Mouse (Mus musculus) right cerebral cortex, postnatal 25 days (tissue): Measurements from ENCODE around the gene Adgrg3.
"Not testable (repeated sequence)": the region's sequence is repeated elsewhere in the genome, so short reads cannot be mapped to it uniquely, and the experiment has no call there.

ENCODE experiments used
- DNase-seq: peaks from one replicate; pipeline ENCODE4 v3.0.0; 2022

The Adgrg3 gene

DNA sequence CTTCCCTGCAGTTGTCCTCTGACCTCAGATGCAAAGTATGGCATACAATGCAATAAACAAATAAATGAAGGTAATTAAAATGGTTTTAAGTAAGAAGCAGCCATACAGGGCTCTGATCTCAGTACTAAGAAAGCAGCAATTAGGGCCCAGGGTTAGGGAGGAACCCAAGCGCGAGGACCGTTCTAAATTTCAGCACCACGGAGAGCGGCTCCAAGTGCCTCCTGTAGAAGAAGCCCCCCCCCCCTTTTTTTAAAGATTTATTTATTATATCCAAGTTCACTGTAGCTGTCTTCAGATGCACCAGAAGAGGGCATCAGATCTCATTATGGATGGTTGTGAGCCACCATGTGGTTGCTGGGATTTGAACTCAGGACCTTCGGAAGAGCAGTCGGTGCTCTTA, 10.9 kb downstream of the Adgrg3 start:
- DNase-seq, result not testable (repeated sequence)

DNA sequence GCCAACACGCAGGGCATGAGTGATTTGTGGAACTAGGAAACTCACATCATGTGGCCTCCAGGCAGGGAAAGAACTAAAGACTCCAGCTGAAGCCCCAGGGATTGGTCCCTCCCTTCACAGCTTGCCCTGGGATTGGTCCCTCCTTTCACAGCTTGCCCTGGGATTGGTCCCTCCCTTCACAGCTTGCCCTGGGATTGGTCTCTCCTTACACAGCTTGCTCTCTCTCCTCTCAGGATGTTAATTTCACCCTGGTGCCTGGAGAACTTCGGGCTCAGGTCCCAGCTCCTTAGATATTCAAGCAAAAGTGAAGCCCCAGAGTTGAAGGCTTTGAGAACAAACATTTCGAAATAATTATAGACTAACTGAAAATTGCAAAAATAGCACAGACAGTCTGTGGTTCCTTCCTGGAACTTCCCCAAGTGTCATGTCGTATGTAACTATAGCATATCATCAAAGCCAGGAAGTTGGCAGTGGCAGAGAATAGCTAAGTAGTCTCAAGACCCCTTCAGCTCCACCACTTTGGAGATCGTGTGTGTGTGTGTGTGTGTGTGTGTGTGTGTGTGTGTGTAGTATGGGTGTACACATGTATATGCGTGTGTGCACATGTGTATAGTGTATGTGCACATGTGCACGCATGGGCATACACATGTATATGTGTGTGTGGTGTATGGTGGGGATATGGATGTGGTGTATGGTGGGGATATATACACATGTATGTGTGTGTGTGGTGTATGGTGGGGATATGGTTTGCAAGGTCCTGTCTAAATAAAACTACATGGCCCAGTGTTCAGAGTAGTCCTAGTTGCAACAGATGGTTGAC, 19.8 kb downstream of the Adgrg3 start:
- DNase-seq, result peak; percentile 17

DNA sequence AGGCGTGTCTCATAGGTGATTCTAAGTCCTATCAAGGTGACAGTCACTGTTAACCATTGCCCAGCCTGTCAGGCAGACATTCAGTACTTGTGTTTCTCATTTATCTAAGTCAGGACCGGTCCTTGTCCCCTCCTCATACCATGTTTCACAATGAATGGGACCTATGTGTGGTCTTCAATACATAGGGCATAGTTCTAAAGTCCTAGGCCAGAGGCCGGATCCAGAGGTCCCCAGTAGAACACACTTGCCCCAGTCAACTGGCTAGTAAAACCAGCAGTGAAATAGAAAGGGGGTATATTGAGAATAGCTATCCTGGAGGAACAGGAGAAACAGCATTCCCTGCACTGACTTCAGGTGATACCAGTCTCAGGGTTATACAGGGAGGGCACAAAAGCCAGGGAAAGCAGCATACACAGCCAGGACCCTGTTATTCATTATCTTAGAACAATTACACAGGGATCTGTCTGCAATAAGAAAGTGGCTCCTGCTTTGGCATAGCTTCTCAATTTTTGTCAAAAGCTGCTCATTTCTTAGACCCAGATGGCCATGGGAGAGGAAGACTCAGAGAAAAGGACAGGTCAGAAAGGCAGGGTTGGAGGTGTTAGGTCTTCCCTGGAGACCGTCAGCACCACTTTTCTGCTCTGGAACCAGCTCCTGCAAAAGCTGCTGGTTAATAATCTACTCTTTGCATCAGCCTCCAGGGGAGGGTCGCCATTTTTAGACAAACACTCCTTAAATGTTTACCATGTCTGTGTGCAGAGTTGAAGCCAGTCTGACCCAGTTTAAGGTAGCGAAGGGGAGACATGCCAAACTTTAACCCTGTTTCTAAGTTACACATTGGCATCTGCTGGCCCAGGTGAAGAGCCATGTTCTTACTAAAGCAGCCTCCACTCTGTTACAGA, 24.6 kb downstream of the Adgrg3 start:
- no peak for DNase-seq

DNA sequence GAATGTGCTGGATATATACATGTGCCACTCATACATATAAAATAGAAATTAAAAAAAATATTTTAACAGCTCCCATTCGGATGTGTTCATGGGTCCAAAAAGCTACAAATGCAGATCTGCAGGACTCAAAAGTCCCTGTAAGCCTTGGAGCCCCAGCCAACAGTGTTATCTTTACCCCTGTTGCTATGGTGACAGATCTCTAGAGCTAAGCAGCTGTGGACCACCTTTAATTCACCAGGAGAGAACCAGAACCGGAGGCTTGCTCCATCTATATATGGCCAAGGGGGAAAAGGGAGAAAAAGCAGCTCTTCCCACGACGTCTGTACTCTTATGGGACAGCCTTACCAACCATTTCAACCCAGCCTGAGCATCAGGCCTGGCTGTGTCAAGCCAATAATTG, 27.3 kb downstream of the Adgrg3 start:
- no peak for DNase-seq

DNA sequence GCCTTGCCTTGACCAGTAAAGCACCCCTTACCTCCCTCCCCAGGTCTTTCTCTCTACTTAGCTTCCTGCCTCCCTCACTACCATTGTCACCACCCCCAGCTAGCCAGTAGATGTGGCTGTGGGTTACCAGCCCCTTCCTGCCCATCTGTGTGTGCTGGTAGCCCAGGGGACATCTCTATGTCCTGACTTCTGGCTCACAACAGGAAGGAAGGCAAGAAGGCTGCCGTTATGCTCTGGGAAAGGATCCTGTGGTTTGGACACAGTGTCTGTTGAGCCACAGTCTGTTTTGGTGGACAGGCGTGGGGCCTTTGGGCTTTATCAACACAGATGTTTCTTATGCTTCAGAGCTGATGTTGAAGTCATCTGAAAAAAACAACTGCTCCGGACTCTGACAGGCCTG, 29.5 kb downstream of the Adgrg3 start:
- no peak for DNase-seq

DNA sequence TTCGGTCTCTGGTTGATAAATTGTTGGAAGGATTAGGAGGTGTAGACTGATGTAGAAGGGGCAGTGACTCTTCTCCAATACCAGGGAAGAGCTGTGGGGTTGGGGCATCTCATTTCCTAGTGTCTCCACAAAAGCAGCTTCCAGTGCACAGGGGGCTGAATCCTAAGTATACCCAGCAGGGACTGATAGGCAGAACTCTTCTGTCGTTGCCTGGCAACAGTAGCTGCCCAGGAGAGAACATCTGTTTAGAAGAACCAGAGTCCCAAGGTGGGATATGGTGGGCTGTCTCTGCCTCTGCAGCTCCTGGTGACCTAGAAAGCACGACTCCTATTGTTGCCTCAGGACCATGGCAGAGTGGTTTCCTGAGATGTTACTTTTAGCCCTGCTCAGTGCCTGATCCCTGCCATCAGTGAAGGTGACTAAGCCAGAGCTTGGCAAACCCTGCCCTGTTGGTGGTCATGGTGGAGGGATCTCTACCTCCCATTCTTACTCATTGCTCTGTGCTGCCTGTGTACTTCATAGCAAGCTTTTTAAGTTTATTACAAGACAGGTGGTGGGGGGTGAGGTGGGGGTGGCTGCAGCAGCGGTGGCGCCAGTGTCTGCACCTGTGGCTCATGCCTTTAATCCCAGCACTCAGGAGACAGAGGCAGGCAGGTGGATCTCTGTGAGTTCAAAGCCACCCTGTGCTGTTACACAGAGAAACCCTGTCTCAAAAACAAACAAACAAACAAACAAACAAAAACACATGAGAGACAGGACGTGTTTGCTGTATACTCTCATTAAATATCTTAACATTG, 30.6 kb downstream of the Adgrg3 start:
- no peak for DNase-seq

DNA sequence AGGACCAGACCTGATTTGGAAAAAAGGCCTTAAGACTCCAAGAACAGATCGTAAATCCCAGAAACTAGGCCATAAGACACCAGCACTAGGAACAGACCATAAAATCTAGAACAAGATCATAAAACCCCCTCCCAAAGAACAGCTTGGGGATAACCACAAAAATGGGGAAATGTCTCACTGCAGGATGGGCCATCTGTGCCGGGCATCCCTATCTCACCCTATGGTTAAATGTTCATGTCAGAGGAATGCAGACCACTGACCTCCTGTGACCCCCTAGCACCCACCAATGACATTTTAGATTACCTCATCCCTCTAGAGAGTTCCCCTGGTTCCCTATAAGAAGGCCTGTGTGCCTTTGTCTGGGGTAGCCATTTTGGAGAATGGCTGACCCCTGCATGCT, 32.1 kb downstream of the Adgrg3 start:
- no peak for DNase-seq

DNA sequence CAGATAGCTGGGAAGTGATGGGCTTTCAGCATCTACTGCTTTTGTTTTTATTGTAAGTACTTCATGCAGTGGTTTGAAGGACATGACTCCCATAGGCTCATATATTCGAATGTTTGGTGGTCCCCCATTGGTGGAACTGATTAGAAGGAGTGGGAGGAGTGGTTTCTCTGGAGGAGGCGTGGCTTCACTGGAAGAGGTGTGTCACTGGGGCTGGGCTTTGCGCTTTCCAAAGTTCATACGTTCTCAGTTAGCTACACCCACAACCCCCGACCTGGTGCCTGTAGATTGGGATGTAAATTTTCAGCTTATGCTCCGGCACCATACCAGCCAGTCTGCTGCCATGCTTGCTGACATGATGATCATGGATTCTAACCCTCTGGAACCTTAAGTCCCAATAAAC, 36.9 kb downstream of the Adgrg3 start:
- DNase-seq, result no peak

DNA sequence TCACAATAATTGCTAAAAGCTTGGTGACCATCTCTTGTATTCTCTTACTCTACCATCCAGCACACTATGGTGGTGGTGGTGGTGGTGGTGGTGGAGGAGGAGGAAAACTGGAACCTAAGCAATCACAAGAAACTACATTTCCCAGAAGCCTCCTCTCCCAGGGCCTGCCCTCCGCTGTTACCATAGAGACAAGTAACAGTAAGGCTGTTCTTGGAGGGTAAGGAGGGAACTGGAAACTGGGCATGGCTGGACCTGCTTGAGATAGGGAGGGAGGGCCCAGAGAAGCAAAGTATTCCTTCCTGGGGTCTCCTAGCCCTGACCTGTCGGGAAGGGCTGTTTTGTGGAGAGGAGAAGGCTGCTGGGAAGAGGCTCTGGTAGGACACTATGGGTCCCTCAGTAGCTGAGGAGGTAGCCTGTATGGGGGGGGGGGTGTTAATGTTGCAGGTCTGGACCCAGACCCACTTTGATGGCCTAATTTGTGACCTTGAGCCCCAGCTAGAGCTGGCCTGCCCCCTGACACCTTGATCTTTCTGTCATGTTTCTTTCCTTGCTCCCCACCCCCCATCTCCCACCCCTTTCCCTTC, 37.5 kb downstream of the Adgrg3 start, which contains the start of gene Drc7:
Gene Drc7 (plus strand): TSS at position 177 of the 584 bp plus-strand sequence.
- no peak for DNase-seq

DNA sequence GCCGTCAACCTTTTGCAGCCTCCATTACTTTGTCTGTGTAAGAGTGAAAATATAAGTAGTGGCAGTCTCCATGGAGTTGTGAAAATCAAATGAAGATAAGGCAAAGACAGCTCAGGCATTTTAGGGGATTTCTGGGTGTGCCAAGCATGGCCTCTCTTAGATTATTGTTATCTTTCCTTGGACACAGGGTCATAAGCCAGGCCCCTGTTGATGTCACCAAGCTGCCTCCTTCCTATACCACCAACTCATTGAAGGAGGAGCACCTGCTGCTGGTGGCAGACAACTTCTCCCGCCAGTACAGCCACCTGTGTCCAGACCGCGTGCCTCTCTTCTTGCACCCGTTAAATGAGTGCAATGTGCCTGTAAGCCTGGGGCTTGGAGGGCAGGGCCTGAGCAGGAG, 38.9 kb downstream of the Adgrg3 start:
- no peak for DNase-seq

DNA sequence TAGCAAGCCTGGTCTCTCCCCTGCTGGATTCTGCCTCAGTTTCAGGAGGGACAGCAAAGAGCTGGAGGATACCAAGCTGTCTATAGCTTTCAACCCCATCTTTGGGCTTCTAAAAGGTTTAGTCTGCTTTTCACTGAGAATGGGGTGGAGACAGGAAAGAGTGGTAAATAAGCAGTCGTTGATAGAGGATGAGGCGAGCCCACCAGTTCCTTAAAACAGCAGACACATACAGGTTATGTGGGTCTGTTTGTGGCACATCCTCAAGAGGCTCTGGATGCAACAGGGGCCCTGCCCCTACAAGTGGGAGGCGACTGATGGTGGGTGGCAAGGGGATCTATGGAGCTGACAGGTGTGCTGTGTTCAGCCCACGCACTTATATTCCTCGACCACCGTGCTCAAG, 41.2 kb downstream of the Adgrg3 start:
- DNase-seq, result no peak

DNA sequence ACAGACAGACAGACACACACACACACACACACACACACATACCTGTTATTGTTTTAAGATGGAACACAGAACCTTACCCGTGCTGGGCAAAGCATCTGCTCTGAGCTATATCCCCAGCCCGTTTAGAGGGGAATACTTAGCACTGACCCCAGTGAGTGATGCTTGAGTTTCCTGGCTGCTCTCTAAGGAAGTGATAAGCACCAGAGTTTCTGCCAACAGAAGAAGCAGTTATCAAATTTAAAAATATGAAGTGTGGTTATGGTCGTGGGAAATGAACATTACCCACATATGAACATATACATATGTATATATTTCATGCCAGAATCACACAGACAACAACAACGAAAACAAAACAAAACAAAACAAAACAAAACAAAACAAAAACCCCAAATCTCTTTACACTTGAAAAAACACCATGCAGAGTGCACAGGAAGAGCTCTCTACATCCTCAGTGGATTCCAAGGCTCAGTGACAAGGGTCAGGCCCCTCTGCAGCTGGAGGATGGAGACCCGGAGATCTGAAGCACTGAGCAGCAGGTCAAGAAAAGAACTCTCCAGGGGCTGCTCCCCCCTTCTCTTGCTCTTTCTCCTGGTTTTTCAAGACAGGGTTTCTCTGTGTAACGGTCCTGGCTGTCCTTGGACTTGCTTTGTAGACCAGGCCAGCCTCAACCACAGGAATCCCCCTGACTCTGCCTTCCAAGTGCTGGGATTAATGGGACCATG, 42.5 kb downstream of the Adgrg3 start:
- no peak for DNase-seq

DNA sequence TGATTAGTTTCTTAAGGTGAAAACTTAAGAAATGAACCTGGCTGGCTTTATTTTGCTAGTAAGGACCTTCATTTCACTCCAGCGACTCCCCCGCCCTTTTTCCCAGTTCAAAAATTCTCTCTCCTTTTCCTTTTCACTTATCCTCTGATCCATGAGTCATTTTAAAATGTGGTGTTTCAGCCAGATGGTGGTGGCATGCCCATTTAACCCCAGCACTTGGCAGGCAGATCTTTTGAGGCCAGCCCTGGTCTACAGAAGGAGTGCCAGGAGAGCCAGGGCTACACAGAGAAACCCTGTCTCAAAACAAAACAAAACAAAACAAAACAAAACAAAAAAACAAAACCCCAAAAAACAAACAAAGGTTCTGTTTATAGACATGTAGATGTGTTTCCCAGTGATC, 47.0 kb downstream of the Adgrg3 start:
- DNase-seq, result no peak

DNA sequence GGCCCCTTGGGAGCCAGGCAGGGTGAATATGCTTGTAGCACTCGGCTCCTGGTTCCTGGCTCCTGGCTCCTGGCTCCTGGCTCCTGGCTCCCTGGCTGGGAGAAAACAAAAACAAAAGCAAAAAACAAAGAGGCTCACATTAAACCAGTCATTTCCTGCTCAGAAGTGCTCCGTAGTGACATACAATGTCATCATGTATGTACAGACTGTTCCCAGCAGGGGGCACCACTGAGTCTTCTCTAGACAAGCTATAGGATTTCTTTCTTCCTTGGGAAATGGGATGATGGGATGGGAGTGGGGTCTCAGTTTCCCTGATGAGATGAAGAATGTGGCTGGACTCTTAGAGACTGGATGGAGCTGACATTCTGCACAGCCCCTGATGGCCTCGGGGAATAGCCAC, 50.1 kb downstream of the Adgrg3 start:
- no peak for DNase-seq

DNA sequence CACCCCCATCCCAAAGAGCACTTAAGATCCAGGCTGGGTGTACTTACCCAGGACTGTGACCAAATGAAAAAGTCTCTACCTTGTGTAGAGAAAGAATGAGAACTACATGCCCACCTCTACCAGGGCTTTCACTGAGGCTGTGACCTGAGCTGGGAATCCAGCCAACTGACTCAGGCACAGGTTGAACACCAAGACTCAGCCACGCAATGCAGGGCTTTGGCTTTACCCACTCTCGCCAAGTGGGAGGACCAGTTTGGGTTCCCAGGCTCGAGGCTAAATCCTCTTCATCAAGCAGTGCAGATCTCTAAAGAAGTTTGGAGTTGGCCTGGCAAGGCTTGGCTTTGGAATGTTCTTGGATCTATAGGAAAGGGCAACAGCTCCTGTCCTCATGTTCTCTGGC, 58.0 kb downstream of the Adgrg3 start:
- DNase-seq, result no peak

DNA sequence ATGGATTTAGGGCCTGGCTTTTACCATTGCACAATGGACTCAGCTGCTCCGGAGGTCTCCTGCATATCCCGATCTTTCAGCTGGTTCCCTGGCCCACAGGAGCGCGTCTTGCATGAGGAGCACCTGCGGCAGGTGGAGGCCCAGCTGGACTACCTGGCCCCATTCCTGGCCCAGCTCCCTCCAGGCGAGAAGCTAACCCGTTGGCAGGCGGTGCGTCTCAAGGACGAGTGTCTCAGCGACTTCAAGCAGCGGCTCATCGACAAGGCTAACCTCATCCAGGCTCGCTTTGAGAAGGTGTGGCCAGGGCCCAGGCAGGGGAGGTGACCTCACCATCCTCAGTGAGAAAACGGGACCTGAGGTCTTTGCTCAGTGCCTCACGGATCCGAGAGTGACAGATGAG, 58.7 kb downstream of the Adgrg3 start:
- no peak for DNase-seq

DNA sequence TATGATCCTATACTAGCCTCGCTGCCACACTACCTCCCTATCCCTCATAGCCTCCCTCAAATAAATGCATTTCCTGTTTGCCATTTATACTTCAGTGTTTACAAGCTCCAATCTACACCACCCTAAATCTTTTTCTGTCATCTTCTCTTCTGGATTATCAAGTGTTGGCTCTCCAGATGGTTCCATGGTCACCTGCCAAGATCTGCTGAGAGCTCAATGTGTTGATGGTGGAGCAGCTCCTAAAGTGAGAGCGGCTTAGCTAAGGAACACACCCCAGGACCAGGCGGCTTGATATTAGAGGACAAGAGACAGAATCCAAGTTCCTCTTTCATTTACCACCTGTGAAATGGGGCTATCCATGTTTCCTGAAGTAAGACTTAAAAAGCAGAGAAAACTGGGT, 60.6 kb downstream of the Adgrg3 start:
- DNase-seq, result no peak

DNA sequence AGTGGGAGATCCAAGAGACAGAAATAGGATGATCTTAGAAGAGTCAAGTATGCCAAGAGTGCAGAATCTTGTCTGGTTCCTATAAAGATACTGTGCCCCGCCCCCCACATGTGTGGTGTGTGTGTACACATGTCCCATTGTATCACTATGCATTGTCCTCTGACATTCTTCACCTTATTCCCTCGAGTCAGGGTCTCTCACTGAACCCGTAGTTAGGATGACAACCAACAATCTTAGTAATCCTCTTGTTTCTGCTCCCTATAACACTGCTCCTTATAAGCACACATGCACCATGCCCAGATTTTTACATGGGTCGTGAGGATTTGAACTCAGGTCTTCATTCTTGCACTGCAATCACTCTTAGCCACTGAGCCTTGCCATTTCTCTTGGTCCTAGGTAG, 61.8 kb downstream of the Adgrg3 start:
- DNase-seq, result no peak

DNA sequence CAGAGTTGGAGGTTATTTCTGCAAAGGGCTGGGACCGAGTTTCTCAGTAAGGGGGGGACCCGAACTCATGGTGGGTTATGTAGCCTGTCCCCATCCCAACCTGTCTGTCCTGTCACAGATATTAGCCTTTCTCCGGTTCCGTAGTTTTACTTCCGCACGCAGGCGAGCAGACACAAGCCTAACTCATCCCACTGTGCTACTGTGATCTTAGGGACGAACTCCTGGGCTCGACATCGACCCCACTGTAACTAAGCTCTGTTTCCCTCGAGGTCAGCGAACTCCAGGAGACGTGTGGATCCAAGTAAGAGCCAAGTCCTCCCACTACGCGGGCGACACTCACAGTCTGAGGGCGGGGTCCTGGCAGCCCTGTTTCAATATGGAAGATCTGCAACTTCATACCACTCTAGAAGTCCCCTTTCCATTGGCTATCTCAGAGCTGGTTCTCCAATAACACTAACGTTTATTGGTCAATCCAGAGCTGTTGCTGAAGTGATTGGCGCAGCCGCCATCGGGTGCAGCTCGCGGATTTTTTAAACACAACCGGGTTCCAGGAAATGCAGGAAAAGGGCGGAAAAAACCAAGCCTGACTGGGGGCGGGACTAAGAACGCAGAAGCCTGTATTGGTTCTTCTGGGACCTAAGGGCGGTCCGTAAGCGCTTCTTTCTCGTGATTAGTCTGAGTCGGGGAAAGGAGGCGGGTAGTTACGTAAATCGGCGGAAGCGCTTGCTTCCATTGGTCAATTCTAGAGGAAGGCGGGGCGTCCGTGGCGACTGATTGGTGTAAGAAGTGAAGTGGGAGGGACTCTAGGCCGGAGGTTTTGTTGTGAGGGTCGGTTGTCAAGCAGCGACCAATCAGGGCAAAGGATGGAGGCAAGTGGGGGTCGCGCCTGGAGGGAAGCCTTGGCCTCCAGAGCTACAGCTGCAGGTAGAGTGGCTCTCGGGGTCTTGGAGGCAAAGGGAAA, 63.2 kb downstream of the Adgrg3 start, which contains the start of gene Katnb1:
Gene Katnb1 (plus strand): TSS at position 806 of the 961 bp plus-strand sequence.
- peak; percentile 98 for DNase-seq

DNA sequence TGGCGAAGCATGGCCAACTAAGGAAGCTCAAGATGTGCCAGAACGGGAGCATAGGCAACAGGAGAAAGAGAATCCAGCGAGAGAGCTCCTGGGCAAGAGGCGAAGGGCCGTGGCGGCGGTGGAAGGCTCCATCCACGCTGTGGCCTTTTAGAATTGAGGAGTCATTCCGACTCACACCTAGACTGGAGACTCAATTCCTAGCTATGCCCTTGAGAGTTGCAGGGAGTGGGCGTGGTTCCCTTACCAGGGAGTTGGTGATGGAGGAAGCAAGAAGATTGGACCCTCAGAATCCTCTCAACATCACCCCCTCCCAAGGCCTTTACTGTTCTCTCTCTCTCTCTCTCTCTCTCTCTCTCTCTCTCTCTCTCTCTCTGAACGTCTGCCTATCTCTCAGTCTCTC, 64.2 kb downstream of the Adgrg3 start:
- DNase-seq, result no peak

DNA sequence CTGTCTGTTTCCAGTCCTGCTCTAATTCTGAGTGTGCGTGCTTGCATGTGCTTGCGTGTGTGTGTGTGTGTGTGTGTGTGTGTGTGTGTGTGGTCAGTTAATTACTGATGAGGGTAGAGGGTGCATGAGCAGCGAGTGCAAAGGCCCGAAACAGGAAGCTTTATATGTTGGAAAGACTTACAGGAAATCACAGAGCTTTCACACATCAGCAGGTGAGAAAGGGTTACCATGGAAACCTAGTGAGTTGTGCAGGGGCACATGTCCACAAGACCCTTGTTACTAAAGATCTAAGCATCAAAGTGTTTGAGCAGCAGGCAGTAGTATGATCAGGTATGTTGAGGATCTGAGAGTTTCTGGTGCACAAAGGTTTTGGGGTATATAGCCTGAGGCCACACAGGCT, 66.8 kb downstream of the Adgrg3 start:
- DNase-seq, result no peak
